Mouse (Mus musculus) CH12.LX (cell line): ENCODE measurements around the gene Kif26b.

Source experiments
- CTCF ChIP-seq, 2 experiments: IDR thresholded peaks in 1 of 2; conservative IDR thresholded peaks in 1 of 2; 2 replicates each; pipeline ENCODE4 v1.5.1; 2011 to 2012; ENCODE audit warnings: low read depth in 2 of 2, low read length in 2 of 2, improper control_type of control experiment in 1 of 2, inconsistent platforms in 1 of 2, mild to moderate bottlenecking in 1 of 2, moderate library complexity in 1 of 2
- ELF1 ChIP-seq: IDR thresholded peaks from 2 replicates; pipeline ENCODE4 v1.6.1; 2014; ENCODE audit warnings: low read depth, mild to moderate bottlenecking, inconsistent platforms, low read length, improper control_type of control experiment
- GABPA ChIP-seq: IDR thresholded peaks from 2 replicates; pipeline ENCODE4 v1.6.1; 2012; ENCODE audit warnings: low read depth, low read length, improper control_type of control experiment, inconsistent platforms; ENCODE audit not compliant: insufficient replicate concordance
- JUN ChIP-seq: IDR thresholded peaks from 2 replicates; pipeline ENCODE4 v1.6.1; 2011; ENCODE audit warnings: low read depth, mild to moderate bottlenecking, low read length, improper control_type of control experiment, moderate library complexity; ENCODE audit not compliant: insufficient read depth
- KAT2A ChIP-seq: IDR thresholded peaks from 2 replicates; pipeline ENCODE4 v1.6.1; 2012; ENCODE audit warnings: low read length, improper control_type of control experiment, inconsistent platforms; ENCODE audit not compliant: insufficient replicate concordance
- MAX ChIP-seq: IDR thresholded peaks from 2 replicates; pipeline ENCODE4 v1.6.1; 2011; ENCODE audit warnings: low read length, improper control_type of control experiment
- MEF2A ChIP-seq: IDR thresholded peaks from 2 replicates; pipeline ENCODE4 v1.6.1; 2014; ENCODE audit warnings: low read depth, mild to moderate bottlenecking, inconsistent platforms, low read length, improper control_type of control experiment, borderline replicate concordance
- POLR2A ChIP-seq: IDR thresholded peaks from 2 replicates; pipeline ENCODE4 v1.6.1; 2011; ENCODE audit warnings: low read depth, mild to moderate bottlenecking, improper control_type of control experiment, low read length
- RCOR1 ChIP-seq: conservative IDR thresholded peaks from 2 replicates; pipeline ENCODE4 v1.6.1; 2012; ENCODE audit warnings: low read depth, mild to moderate bottlenecking, inconsistent platforms, low read length, improper control_type of control experiment
- SIN3A ChIP-seq: IDR thresholded peaks from 2 replicates; pipeline ENCODE4 v1.6.1; 2012; ENCODE audit warnings: low read length, improper control_type of control experiment, inconsistent platforms
- UBTF ChIP-seq: IDR thresholded peaks from 2 replicates; pipeline ENCODE4 v1.6.1; 2012; ENCODE audit warnings: low read depth, mild to moderate bottlenecking, inconsistent platforms, low read length, improper control_type of control experiment, moderate library complexity
- USF1 ChIP-seq: IDR thresholded peaks from 2 replicates; pipeline ENCODE4 v1.6.1; 2014; ENCODE audit warnings: low read depth, mild to moderate bottlenecking, inconsistent platforms, low read length, improper control_type of control experiment
- USF2 ChIP-seq: conservative IDR thresholded peaks from 2 replicates; pipeline ENCODE4 v1.6.1; 2011; ENCODE audit warnings: low read depth, low read length, improper control_type of control experiment
- ZC3H11A ChIP-seq: IDR thresholded peaks from 2 replicates; pipeline ENCODE4 v1.6.1; 2012; ENCODE audit warnings: low read depth, mild to moderate bottlenecking, inconsistent platforms, low read length, improper control_type of control experiment

- TF ChIP-seq JUN (no peak), SIN3A (no peak), ELF1 (no peak), ZC3H11A (no peak), GABPA (no peak), MEF2A (no peak), CTCF (conservative IDR thresholded peaks at IDR 0.05 in 1 of 2, IDR thresholded peaks at IDR 0.05 in 1 of 2; ENCODE audit: low read depth in 2 of 2, low read length in 2 of 2) (no peak), USF2 (no peak), POLR2A (no peak), UBTF (no peak), RCOR1 (no peak), KAT2A (no peak), MAX (no peak), USF1 (no peak)
These were observed 443.1 kb downstream of the Kif26b start for GRCm38 (mm10) chr1:178972055-178972454.
